Comparison of ENCODE assay signal across 10 mouse cellular contexts in genomic region chr10:38966646-38967045, GRCm38 (mm10). TPM values are rescaled to one million over a fixed set of nuclear protein-coding genes. Genes with fewer than 3 reads are reported as not detected.
DNase-seq lines count a peak whose midpoint lies in the region; ATAC-seq and TF ChIP-seq lines count a peak whose summit lies in the region.
"Had no signal": no experiment of that assay in that cellular context is flagged by ENCODE, and none has a peak within 500 bp of the region (broad histone marks: within the 10 kb centered on the region; RNA-seq: fewer than 3 reads in every experiment).

No protein-coding gene starts in this region.

- H3K4me2 ChIP-seq in lung, embryonic 15.5 days: peak overlapping the region; percentile 69
- H3K4me2 ChIP-seq in intestine, embryonic 16.5 days (ENCODE audit: low read depth, low read length): peak overlapping the region; percentile 62
- H3K4me2 ChIP-seq in stomach, embryonic 15.5 days: peak overlapping the region; percentile 62

- TF ChIP-seq CTCF in heart, adult 2 months (IDR thresholded peaks at IDR 0.05): no peak

- H3K27me3 ChIP-seq in heart, adult 2 months (ENCODE audit: control insufficient read depth, insufficient read depth, low read length): no peaks in the 10 kb centered on the region
- no peaks in the 10 kb centered on the region for H3K27me3 ChIP-seq in lung, embryonic 15.5 days
- H3K27me3 ChIP-seq in intestine, embryonic 16.5 days (replicated peaks; ENCODE audit: control insufficient read depth, insufficient read depth, low read length): no peaks in the 10 kb centered on the region
- H3K27me3 ChIP-seq in stomach, embryonic 15.5 days (replicated peaks): no peaks in the 10 kb centered on the region

- H3K36me3 ChIP-seq in heart, adult 2 months (ENCODE audit: control insufficient read depth, insufficient read depth, low read length): peaks cover 27% of the 10 kb centered on the region
- 0 out of 2 replicates have a peak, but pooled peaks cover 4% of the 10 kb centered on the region for H3K36me3 ChIP-seq in lung, embryonic 15.5 days
- no peaks in the 10 kb centered on the region for H3K36me3 ChIP-seq in intestine, embryonic 16.5 days (ENCODE audit: control insufficient read depth, insufficient read depth, low read length)
- H3K36me3 ChIP-seq in stomach, embryonic 15.5 days: no peaks in the 10 kb centered on the region
- H3K36me3 ChIP-seq: liver, embryonic 13.5 days had no signal

- no peak for TF ChIP-seq EP300 in heart, adult 2 months (IDR thresholded peaks at IDR 0.05; ENCODE audit: insufficient read depth, low read depth, low read length)

- peaks cover 21% of the 10 kb centered on the region for H3K4me1 ChIP-seq in heart, adult 2 months (ENCODE audit: control insufficient read depth, insufficient read depth, low read length)
- peaks cover 28% of the 10 kb centered on the region for H3K4me1 ChIP-seq in lung, embryonic 15.5 days
- no peaks in the 10 kb centered on the region for H3K4me1 ChIP-seq in intestine, embryonic 16.5 days (ENCODE audit: control insufficient read depth, insufficient read depth, low read length)
- no peaks in the 10 kb centered on the region for H3K4me1 ChIP-seq in stomach, embryonic 15.5 days
- H3K4me1 ChIP-seq: liver, embryonic 13.5 days had no signal

- H3K9me3 ChIP-seq in lung, embryonic 15.5 days: no peaks in the 10 kb centered on the region
- H3K9me3 ChIP-seq in intestine, embryonic 16.5 days (ENCODE audit: control insufficient read depth, low read length): no peaks in the 10 kb centered on the region
- H3K9me3 ChIP-seq in stomach, embryonic 15.5 days: no peaks in the 10 kb centered on the region
- H3K9me3 ChIP-seq: liver, embryonic 13.5 days had no signal

- no peak for TF ChIP-seq POLR2A in heart, adult 2 months (IDR thresholded peaks at IDR 0.05; ENCODE audit: insufficient read depth, low read depth, low read length)

- DNase-seq in heart, adult 2 months: no peak
- DNase-seq in heart, postnatal 4 days: no peak
- DNase-seq in lung, adult 18-20 months: no peak
- DNase-seq in left cerebral cortex, postnatal 25 days (ENCODE audit: low spot score in 2 of 2): no peak
- DNase-seq in thymus, postnatal 36 days: no peak
- DNase-seq: cerebellum, adult 8-10 months; liver, embryonic 13.5 days had no signal

- intact Hi-C loops in heart, adult 2 months (cut with DNase I): loop anchor here (5.0 kb wide), 2 partner anchors 41 to 56 kb away; no protein-coding TSS in a partner anchor
- intact Hi-C loops in left cerebral cortex, postnatal 25 days (cut with DNase I): loop anchor here (5.0 kb wide), 1 partner anchor 89 kb away; no protein-coding TSS in a partner anchor

- H3K79me2 ChIP-seq in heart, adult 2 months (replicated peaks; ENCODE audit: control insufficient read depth, insufficient read depth, low read length): peaks cover 10% of the 10 kb centered on the region

- 28% methylated on average over 2 of the region's 2 CpGs for WGBS in heart, adult 2 months
- whole genome bisulfite sequencing in lung, embryonic 15.5 days: 50% methylated on average over 2 of the region's 2 CpGs
- 58% methylated on average over 2 of the region's 2 CpGs for WGBS in intestine, embryonic 16.5 days
- WGBS in stomach, embryonic 15.5 days: 65% methylated on average over 2 of the region's 2 CpGs

- peak overlapping the region; percentile 72 for H3K4me3 ChIP-seq in heart, adult 2 months
- H3K4me3 ChIP-seq in lung, embryonic 15.5 days: peak overlapping the region; percentile 60
- H3K4me3 ChIP-seq in intestine, embryonic 16.5 days (ENCODE audit: low read length): peak overlapping the region; percentile 59
- peak overlapping the region; percentile 45 for H3K4me3 ChIP-seq in stomach, embryonic 15.5 days (replicated peaks)

- peak overlapping the region; percentile 96 for H3K27ac ChIP-seq in heart, adult 2 months
- peak overlapping the region; percentile 93 for H3K27ac ChIP-seq in lung, embryonic 15.5 days
- peak overlapping the region; percentile 84; the same call in 1 of the 2 replicates for H3K27ac ChIP-seq in intestine, embryonic 16.5 days (ENCODE audit: low read length)
- H3K27ac ChIP-seq in stomach, embryonic 15.5 days: no peak overlapping the region; the same call in 1 of the 2 replicates
- H3K27ac ChIP-seq: liver, embryonic 13.5 days had no signal

- ATAC-seq in lung, embryonic 15.5 days (ENCODE audit: borderline replicate concordance, extremely low read depth, low FRiP score, low TSS enrichment): no peak
- ATAC-seq in intestine, embryonic 16.5 days: no peak
- no peak for ATAC-seq in stomach, embryonic 15.5 days (ENCODE audit: insufficient read depth, low FRiP score, low read depth)

- H3K9ac ChIP-seq in heart, adult 2 months (ENCODE audit: low read depth, low read length): peak overlapping the region; percentile 100
- peak overlapping the region; percentile 72 for H3K9ac ChIP-seq in lung, embryonic 15.5 days
- H3K9ac ChIP-seq in intestine, embryonic 16.5 days (ENCODE audit: low read depth, low read length): peak overlapping the region; percentile 77; the same call in 1 of the 2 replicates
- no peak overlapping the region for H3K9ac ChIP-seq in stomach, embryonic 15.5 days
- H3K9ac ChIP-seq: liver, embryonic 13.5 days had no signal

RNA-seq across cellular contexts. Expression of gene Lama4, which starts 1.3 kb away (rescaled TPM):
- 10 to 100 TPM; 51.8 to 55.4 TPM for total RNA-seq in heart, adult 2 months (2021)
- 40.7 and 52.7 TPM in 2 replicates for polyA plus RNA-seq in heart, adult 2 months (2012; rRNA removed)
- 100 to 1,000 TPM; 225 to 235 TPM for total RNA-seq in heart, postnatal 4 days (2021)
- 111 and 115 TPM in 2 replicates for polyA plus RNA-seq in lung, embryonic 15.5 days (2015; fragmentation: Nextera tagmentation; extraction: Ambion mirVana)
- polyA plus RNA-seq in intestine, embryonic 16.5 days (2015; fragmentation: Nextera tagmentation; extraction: Ambion mirVana): 46.6 and 49.0 TPM in 2 replicates
- polyA plus RNA-seq in stomach, embryonic 15.5 days (2015; fragmentation: Nextera tagmentation; extraction: Ambion mirVana): 52.5 and 61.1 TPM in 2 replicates
- total RNA-seq in left cerebral cortex, postnatal 25 days (2021): 10 to 100 TPM; 10.4 to 11.7 TPM
